Mouse (Mus musculus) brain, embryonic 14.5 days (tissue): ENCODE data around the gene Mpdz.

Source experiments
- CTCF ChIP-seq: fragments of 200-500 bp; IDR thresholded peaks from 2 replicates; pipeline ENCODE4 v1.5.1; 2012; ENCODE audit warnings: inconsistent platforms, mild to moderate bottlenecking, moderate library complexity, borderline replicate concordance; ENCODE audit not compliant: insufficient read depth, insufficient read length; ENCODE audit errors: extremely low read depth
- POLR2A ChIP-seq: fragments of 200-500 bp; IDR thresholded peaks from 2 replicates; pipeline ENCODE4 v1.6.1; 2012; ENCODE audit warnings: mild to moderate bottlenecking, inconsistent platforms, borderline replicate concordance; ENCODE audit not compliant: poor library complexity, insufficient read depth, insufficient read length, severe bottlenecking; ENCODE audit errors: extremely low read depth

- no peak for TF ChIP-seq CTCF
- TF ChIP-seq POLR2A = no peak
These were observed 110.2 kb downstream of the Mpdz start for GRCm38 (mm10) chr4:81332439-81332841.
